Mouse (Mus musculus): Measurements from ENCODE around the gene Auts2. TPM values are rescaled to one million over a fixed set of nuclear protein-coding genes. Genes with fewer than 3 reads are reported as not detected.

Auts2 gene
- polyA plus RNA-seq, 1 experiment from 2014 or later = 97.2 TPM

DNA sequence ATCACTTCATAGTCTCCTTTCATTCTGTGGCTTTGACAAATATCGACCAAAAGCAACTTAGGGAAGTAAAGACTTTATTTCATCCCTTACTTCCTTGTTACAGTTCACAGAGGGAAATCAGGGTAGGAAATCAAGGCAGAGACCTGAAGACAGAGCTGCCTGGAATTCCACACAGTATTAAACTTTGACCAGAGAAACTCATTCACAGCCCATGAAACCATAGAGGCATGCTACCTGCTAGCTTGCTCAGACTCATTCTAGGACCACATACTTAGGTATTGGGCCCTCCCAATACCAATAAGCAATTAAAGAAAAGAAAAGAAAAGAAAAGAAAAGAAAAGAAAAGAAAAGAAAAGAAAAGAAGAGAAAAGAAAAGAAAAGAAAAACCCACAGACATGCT lies 38.3 kb downstream of the Auts2 start:
- no peak for ATAC-seq
- 97% methylated on average over 1 of the region's 1 CpGs for WGBS
- Histone ChIP-seq H3K4me2 (ENCODE audit: low read length) (no peak overlapping the region), H3K27me3 (replicated peaks; ENCODE audit: control insufficient read depth, insufficient read depth, low read length) (no peaks in the 10 kb centered on the region), H3K36me3 (ENCODE audit: control insufficient read depth, insufficient read depth) (no peaks in the 10 kb centered on the region), H3K9me3 (ENCODE audit: control insufficient read depth, low read length) (no peaks in the 10 kb centered on the region), H3K9ac (replicated peaks; ENCODE audit: low read depth, low read length) (no peak overlapping the region), H3K27ac (ENCODE audit: low read length) (no peak overlapping the region), H3K4me3 (replicated peaks; ENCODE audit: low read length) (no peak overlapping the region), H3K4me1 (replicated peaks; ENCODE audit: control insufficient read depth, insufficient read depth, low read length) (peaks cover 28% of the 10 kb centered on the region)

GRCm38 (mm10) chr5:132503431-132503830 lies 39.7 kb downstream of the Auts2 start:
- H3K9me3 ChIP-seq (ENCODE audit: control insufficient read depth, low read length) = no peaks in the 10 kb centered on the region
- ATAC-seq = no peak
- no peak overlapping the region for H3K4me3 ChIP-seq (replicated peaks; ENCODE audit: low read length)
- H3K9ac ChIP-seq (replicated peaks; ENCODE audit: low read depth, low read length) = no peak overlapping the region
- peaks cover 20% of the 10 kb centered on the region for H3K4me1 ChIP-seq (replicated peaks; ENCODE audit: control insufficient read depth, insufficient read depth, low read length)
- 93% methylated on average over 2 of the region's 2 CpGs for WGBS
- no peaks in the 10 kb centered on the region for H3K27me3 ChIP-seq (replicated peaks; ENCODE audit: control insufficient read depth, insufficient read depth, low read length)
- no peak overlapping the region for H3K4me2 ChIP-seq (ENCODE audit: low read length)
- no peaks in the 10 kb centered on the region for H3K36me3 ChIP-seq (ENCODE audit: control insufficient read depth, insufficient read depth)
- no peak overlapping the region for H3K27ac ChIP-seq (ENCODE audit: low read length)

DNA sequence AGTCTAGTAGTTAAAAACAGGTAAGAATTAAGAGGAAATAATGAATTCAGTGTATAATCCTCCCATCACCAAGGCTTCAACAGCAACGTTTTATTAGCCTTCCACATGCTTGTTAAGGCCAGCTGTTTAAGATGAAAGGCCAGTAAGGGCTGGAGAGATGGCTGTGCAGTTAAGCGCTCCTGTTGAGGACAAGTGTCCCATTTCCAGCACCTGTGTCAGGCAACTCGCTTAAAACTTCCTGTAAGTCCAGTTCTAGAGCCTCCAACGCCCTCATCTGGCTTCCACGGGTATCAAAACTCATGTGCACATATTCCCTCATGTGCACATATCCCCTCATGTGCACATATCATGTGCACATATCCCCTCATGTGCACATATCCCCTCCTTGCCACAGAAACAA lies 41.1 kb downstream of the Auts2 start:
- H3K36me3 ChIP-seq (ENCODE audit: control insufficient read depth, insufficient read depth) = no peaks in the 10 kb centered on the region
- WGBS = 17% methylated on average over 5 of the region's 5 CpGs
- H3K9ac ChIP-seq (replicated peaks; ENCODE audit: low read depth, low read length) = no peak overlapping the region
- no peak overlapping the region for H3K4me3 ChIP-seq (replicated peaks; ENCODE audit: low read length)
- H3K27ac ChIP-seq (ENCODE audit: low read length) = no peak overlapping the region
- H3K27me3 ChIP-seq (replicated peaks; ENCODE audit: control insufficient read depth, insufficient read depth, low read length) = no peaks in the 10 kb centered on the region
- ATAC-seq = no peak
- H3K4me1 ChIP-seq (replicated peaks; ENCODE audit: control insufficient read depth, insufficient read depth, low read length) = peaks cover 18% of the 10 kb centered on the region
- H3K9me3 ChIP-seq (ENCODE audit: control insufficient read depth, low read length) = no peaks in the 10 kb centered on the region
- no peak overlapping the region for H3K4me2 ChIP-seq (ENCODE audit: low read length)

GRCm38 (mm10) chr5:132500817-132501231 lies 42.3 kb downstream of the Auts2 start:
- no peak overlapping the region for H3K4me3 ChIP-seq (replicated peaks; ENCODE audit: low read length)
- no peak overlapping the region for H3K9ac ChIP-seq (replicated peaks; ENCODE audit: low read depth, low read length)
- H3K27me3 ChIP-seq (replicated peaks; ENCODE audit: control insufficient read depth, insufficient read depth, low read length) = no peaks in the 10 kb centered on the region
- peaks cover 18% of the 10 kb centered on the region for H3K4me1 ChIP-seq (replicated peaks; ENCODE audit: control insufficient read depth, insufficient read depth, low read length)
- H3K36me3 ChIP-seq (ENCODE audit: control insufficient read depth, insufficient read depth) = no peaks in the 10 kb centered on the region
- no peak overlapping the region for H3K27ac ChIP-seq (ENCODE audit: low read length)
- no peak for ATAC-seq
- H3K4me2 ChIP-seq (ENCODE audit: low read length) = no peak overlapping the region
- no peaks in the 10 kb centered on the region for H3K9me3 ChIP-seq (ENCODE audit: control insufficient read depth, low read length)
- 6% methylated on average over 3 of the region's 3 CpGs for WGBS

- no peaks in the 10 kb centered on the region for H3K9me3 ChIP-seq (ENCODE audit: control insufficient read depth, low read length)
- no peak overlapping the region for H3K9ac ChIP-seq (replicated peaks; ENCODE audit: low read depth, low read length)
- no peaks in the 10 kb centered on the region for H3K27me3 ChIP-seq (replicated peaks; ENCODE audit: control insufficient read depth, insufficient read depth, low read length)
- H3K4me1 ChIP-seq (replicated peaks; ENCODE audit: control insufficient read depth, insufficient read depth, low read length) = peaks cover 18% of the 10 kb centered on the region
- no peak overlapping the region for H3K4me3 ChIP-seq (replicated peaks; ENCODE audit: low read length)
- 84% methylated on average over 2 of the region's 2 CpGs for WGBS
- ATAC-seq = no peak
- H3K36me3 ChIP-seq (ENCODE audit: control insufficient read depth, insufficient read depth) = no peaks in the 10 kb centered on the region
- no peak overlapping the region for H3K4me2 ChIP-seq (ENCODE audit: low read length)
- no peak overlapping the region for H3K27ac ChIP-seq (ENCODE audit: low read length)
Observed at GRCm38 (mm10) chr5:132498896-132499295, 44.2 kb downstream of the Auts2 start.

DNA sequence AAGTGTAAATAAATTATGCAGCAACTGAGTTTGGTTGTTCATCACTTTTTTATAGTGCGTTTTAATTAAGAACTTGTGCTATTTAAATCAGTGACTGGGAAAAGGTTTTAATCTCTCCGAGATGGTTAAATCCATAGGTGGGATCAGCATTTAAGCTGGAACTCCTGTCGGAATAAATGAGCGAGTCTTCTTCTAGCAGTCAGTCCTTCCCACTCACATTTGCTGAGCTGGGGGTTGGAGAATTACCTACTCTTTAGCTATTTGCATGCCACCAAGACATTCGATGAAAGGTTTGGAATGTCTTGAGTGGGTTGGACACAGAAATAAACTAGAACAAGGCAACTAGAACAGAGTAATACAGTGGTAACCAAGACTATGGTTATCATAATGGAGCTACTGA lies 45.1 kb downstream of the Auts2 start:
- no peaks in the 10 kb centered on the region for H3K36me3 ChIP-seq (ENCODE audit: control insufficient read depth, insufficient read depth)
- H3K27ac ChIP-seq (ENCODE audit: low read length) = no peak overlapping the region
- no peaks in the 10 kb centered on the region for H3K9me3 ChIP-seq (ENCODE audit: control insufficient read depth, low read length)
- H3K4me1 ChIP-seq (replicated peaks; ENCODE audit: control insufficient read depth, insufficient read depth, low read length) = peaks cover 18% of the 10 kb centered on the region
- no peak overlapping the region for H3K4me2 ChIP-seq (ENCODE audit: low read length)
- H3K27me3 ChIP-seq (replicated peaks; ENCODE audit: control insufficient read depth, insufficient read depth, low read length) = no peaks in the 10 kb centered on the region
- no peak for ATAC-seq
- no peak overlapping the region for H3K9ac ChIP-seq (replicated peaks; ENCODE audit: low read depth, low read length)
- no peak overlapping the region for H3K4me3 ChIP-seq (replicated peaks; ENCODE audit: low read length)
- 85% methylated on average over 5 of the region's 5 CpGs for WGBS

DNA sequence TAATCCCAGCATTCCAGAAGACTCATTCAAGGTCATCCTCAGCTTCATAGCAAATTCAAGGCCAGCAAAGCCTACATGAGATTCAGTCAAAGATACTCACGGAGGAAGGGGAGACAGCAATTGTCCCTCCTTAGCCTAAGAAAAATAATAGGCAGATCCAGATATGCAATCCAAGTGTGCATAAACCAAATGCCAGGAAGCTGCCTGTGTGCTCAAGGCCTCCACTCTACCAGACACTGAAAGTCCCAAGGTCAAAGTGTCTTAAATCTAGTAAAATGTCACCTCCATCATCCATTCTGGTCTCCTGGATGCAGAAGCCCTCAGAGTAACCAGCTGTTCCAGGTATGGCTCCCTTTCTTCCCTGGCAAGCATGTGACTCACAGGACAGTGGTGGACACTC lies 50.4 kb downstream of the Auts2 start:
- Histone ChIP-seq H3K36me3 (ENCODE audit: control insufficient read depth, insufficient read depth) (no peaks in the 10 kb centered on the region), H3K9ac (replicated peaks; ENCODE audit: low read depth, low read length) (no peak overlapping the region), H3K9me3 (ENCODE audit: control insufficient read depth, low read length) (no peaks in the 10 kb centered on the region), H3K27ac (ENCODE audit: low read length) (no peak overlapping the region), H3K4me3 (replicated peaks; ENCODE audit: low read length) (no peak overlapping the region), H3K27me3 (replicated peaks; ENCODE audit: control insufficient read depth, insufficient read depth, low read length) (no peaks in the 10 kb centered on the region), H3K4me2 (ENCODE audit: low read length) (no peak overlapping the region), H3K4me1 (replicated peaks; ENCODE audit: control insufficient read depth, insufficient read depth, low read length) (peaks cover 37% of the 10 kb centered on the region)
- ATAC-seq = no peak
- WGBS = 86% methylated on average over 1 of the region's 1 CpGs

- no peak overlapping the region for H3K4me3 ChIP-seq (replicated peaks; ENCODE audit: low read length)
- no peak overlapping the region for H3K9ac ChIP-seq (replicated peaks; ENCODE audit: low read depth, low read length)
- ATAC-seq = no peak
- H3K4me2 ChIP-seq (ENCODE audit: low read length) = no peak overlapping the region
- H3K27me3 ChIP-seq (replicated peaks; ENCODE audit: control insufficient read depth, insufficient read depth, low read length) = no peaks in the 10 kb centered on the region
- no peaks in the 10 kb centered on the region for H3K9me3 ChIP-seq (ENCODE audit: control insufficient read depth, low read length)
- no peak overlapping the region for H3K27ac ChIP-seq (ENCODE audit: low read length)
- H3K36me3 ChIP-seq (ENCODE audit: control insufficient read depth, insufficient read depth) = no peaks in the 10 kb centered on the region
- H3K4me1 ChIP-seq (replicated peaks; ENCODE audit: control insufficient read depth, insufficient read depth, low read length) = peaks cover 40% of the 10 kb centered on the region
Observed at GRCm38 (mm10) chr5:132492040-132492439, 51.1 kb downstream of the Auts2 start.

DNA sequence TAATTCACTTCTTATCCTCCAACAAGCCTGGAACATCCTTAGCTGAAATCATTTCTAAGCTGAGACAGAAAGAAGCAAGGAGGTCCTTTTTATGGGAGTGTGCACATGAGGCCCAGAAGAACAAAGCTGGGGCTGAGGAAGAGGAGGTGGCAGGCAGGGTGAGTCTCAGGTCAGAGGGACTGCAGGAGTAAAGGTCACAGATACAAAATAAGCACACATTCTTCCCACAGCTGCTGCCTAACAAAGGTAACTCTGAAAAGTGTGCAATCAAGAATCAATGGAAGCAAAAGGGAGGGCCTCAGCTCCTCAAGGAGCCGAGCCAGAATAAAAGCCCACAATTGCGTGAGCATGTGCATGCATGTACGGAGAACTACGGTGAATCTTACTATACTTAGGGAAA lies 51.6 kb downstream of the Auts2 start:
- Histone ChIP-seq H3K4me1 (replicated peaks; ENCODE audit: control insufficient read depth, insufficient read depth, low read length) (peaks cover 45% of the 10 kb centered on the region), H3K27ac (ENCODE audit: low read length) (no peak overlapping the region), H3K9ac (replicated peaks; ENCODE audit: low read depth, low read length) (no peak overlapping the region), H3K4me2 (ENCODE audit: low read length) (no peak overlapping the region), H3K27me3 (replicated peaks; ENCODE audit: control insufficient read depth, insufficient read depth, low read length) (no peaks in the 10 kb centered on the region), H3K36me3 (ENCODE audit: control insufficient read depth, insufficient read depth) (no peaks in the 10 kb centered on the region), H3K4me3 (replicated peaks; ENCODE audit: low read length) (no peak overlapping the region), H3K9me3 (ENCODE audit: control insufficient read depth, low read length) (no peaks in the 10 kb centered on the region)
- ATAC-seq = no peak
- 21% methylated on average over 4 of the region's 4 CpGs for WGBS

DNA sequence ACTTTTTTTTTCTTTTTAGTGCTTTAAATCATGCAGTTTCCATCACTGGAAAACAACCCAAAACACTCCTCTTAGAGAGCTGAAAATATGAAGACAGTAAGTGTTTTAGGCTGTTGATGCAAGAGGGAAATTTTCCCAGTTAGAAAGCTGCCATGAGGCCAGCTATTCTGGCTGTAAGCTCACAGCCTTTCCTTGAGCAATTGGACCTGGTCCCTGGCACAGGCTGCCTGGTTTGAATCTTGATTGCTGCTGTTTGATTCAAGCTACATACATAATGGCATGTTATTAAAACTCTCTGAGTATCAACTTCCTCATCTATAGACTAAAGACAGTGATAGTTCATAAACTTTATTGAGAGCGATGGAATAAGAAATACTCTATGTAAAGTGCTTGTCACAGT lies 52.8 kb downstream of the Auts2 start:
- Histone ChIP-seq H3K9ac (replicated peaks; ENCODE audit: low read depth, low read length) (no peak overlapping the region), H3K4me1 (replicated peaks; ENCODE audit: control insufficient read depth, insufficient read depth, low read length) (peaks cover 50% of the 10 kb centered on the region), H3K4me2 (ENCODE audit: low read length) (no peak overlapping the region), H3K4me3 (replicated peaks; ENCODE audit: low read length) (no peak overlapping the region), H3K27me3 (replicated peaks; ENCODE audit: control insufficient read depth, insufficient read depth, low read length) (no peaks in the 10 kb centered on the region), H3K36me3 (ENCODE audit: control insufficient read depth, insufficient read depth) (no peaks in the 10 kb centered on the region), H3K27ac (ENCODE audit: low read length) (no peak overlapping the region), H3K9me3 (ENCODE audit: control insufficient read depth, low read length) (no peaks in the 10 kb centered on the region)
- no peak for ATAC-seq
- WGBS = 76% methylated on average over 1 of the region's 1 CpGs
